Mouse (Mus musculus) megakaryocyte, embryonic 14.5 days (primary cell): ENCODE measurements around the gene Kank1. TPM values are rescaled to one million over a fixed set of nuclear protein-coding genes. Genes with fewer than 3 reads are reported as not detected.

Experiments
- H3K27me3 ChIP-seq: replicated peaks from 2 replicates; pipeline ENCODE3; 2012; ENCODE audit warnings: inconsistent platforms
- H3K36me3 ChIP-seq: replicated peaks from 2 replicates; pipeline ENCODE3; 2012; ENCODE audit warnings: low read length, inconsistent platforms, mixed read lengths
- H3K4me1 ChIP-seq: 2 replicates; pipeline ENCODE4 v1.6.1; 2012; ENCODE audit warnings: inconsistent platforms
- H3K4me3 ChIP-seq: replicated peaks from 2 replicates; pipeline ENCODE3; 2012; ENCODE audit warnings: moderate library complexity, mild to moderate bottlenecking, inconsistent platforms
- H3K9me3 ChIP-seq: 2 replicates; pipeline ENCODE4 v1.6.1; 2012; ENCODE audit warnings: inconsistent platforms
- FLI1 ChIP-seq: IDR thresholded peaks from 2 replicates; pipeline ENCODE4 v1.6.1; 2012; ENCODE audit warnings: low read length, inconsistent platforms, mixed read lengths
- GATA1 ChIP-seq: IDR thresholded peaks from 3 replicates; pipeline ENCODE4 v1.6.1; 2012; ENCODE audit warnings: mixed read lengths, low read length, inconsistent platforms, borderline replicate concordance
- polyA plus RNA-seq: library from polyadenylated mRNA; stranded (reverse); fragments of >175 nt; gene quantifications from 2 replicates; pipeline ENCODE4 v1.2.3, GENCODE M21; 2012; ENCODE audit warnings: low replicate concordance; ENCODE audit not compliant: insufficient read depth

Gene Kank1
- polyA plus RNA-seq, 1 experiment: 0.12 TPM

DNA sequence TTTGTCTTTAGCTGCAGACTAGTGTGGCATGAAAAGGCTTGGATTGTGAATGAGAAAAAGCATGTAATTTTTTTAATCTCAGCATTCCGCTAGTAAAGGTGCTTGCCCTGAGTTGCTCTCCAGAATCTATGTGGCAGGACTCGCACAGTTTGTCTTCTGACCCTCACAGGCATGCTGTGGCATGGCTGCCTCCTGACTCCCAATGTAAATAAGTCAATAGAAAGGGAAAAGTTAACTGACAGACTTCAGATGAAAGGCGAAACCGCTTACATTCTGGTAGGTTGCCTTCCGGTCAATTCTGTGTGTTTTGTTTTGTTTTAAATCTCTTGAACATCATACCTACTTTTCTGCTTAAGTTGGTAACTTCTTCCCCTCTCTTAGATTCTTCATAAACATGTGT, 64.4 kb downstream of the Kank1 start:
- Histone ChIP-seq H3K4me1 (no peaks in the 10 kb centered on the region), H3K4me3 (no peak overlapping the region), H3K27me3 (peaks cover 2% of the 10 kb centered on the region), H3K9me3 (no peaks in the 10 kb centered on the region), H3K36me3 (no peaks in the 10 kb centered on the region)
- TF ChIP-seq GATA1 (no peak), FLI1 (no peak)

DNA sequence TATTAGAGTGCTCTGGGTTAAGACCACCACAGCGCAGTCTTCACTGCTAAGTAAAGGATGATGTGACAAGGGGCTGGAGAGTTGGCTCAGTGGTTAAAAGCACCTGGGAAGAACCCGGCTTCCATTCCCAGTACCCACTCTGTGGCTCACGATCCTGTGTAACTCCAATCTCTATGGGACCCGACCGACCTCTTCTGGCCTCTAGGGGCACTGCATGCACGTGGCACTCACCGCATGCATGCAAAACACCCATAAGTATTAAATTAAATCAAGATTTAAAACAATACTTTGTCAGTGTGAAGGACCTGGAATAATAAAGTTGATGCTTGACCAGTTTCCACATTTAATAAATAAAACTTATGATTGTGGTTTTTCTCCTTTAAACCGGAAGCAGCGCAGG, 69.5 kb downstream of the Kank1 start:
- Histone ChIP-seq H3K27me3 (peaks cover 8% of the 10 kb centered on the region), H3K9me3 (no peaks in the 10 kb centered on the region), H3K4me1 (no peaks in the 10 kb centered on the region), H3K4me3 (no peak overlapping the region), H3K36me3 (no peaks in the 10 kb centered on the region)
- TF ChIP-seq GATA1: no peak
- no peak for TF ChIP-seq FLI1

DNA sequence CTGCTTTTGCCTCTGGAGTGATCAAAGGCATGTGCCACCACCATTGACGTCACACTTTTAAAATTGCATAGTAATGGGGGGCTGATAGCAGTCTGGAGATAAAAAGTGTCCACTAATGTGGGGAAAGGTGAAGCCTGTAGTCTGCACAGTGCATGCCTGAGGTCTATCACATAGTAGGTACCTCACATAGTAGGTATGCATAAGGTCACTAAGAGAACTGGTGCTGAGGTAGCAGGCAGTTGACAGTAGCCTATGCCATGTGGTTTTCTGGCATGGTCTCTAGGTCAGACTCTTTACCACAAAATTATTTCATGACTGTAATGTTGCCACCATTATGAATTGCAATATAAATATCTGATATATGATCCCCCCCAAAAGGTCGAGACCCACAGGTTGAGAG, 71.4 kb downstream of the Kank1 start:
- H3K36me3 ChIP-seq: no peaks in the 10 kb centered on the region
- peaks cover 12% of the 10 kb centered on the region for H3K27me3 ChIP-seq
- H3K9me3 ChIP-seq: no peaks in the 10 kb centered on the region
- no peak overlapping the region for H3K4me3 ChIP-seq
- TF ChIP-seq FLI1 (no peak), GATA1 (no peak)
- no peaks in the 10 kb centered on the region for H3K4me1 ChIP-seq

DNA sequence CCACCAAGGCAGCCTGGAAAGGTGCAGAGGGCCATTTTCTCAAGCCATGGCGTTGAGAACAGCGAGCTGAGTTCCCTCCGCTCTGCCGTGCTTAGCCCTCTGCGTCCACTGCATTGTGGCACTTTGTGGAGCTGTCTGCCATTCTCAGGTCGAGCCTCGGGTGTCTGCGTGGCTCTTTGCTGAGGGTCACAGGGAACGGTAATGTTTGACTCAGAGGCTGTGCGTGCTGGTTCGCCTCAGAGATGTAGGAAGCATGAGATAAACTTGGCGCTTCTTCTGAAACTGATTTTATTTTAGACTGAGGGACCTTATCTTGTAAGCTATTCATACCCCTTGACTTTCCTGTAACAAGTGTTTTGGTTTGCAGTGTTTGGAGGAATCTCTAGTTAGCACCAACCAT, 72.0 kb downstream of the Kank1 start:
- H3K36me3 ChIP-seq: no peaks in the 10 kb centered on the region
- no peaks in the 10 kb centered on the region for H3K9me3 ChIP-seq
- TF ChIP-seq GATA1 (no peak), FLI1 (no peak)
- no peaks in the 10 kb centered on the region for H3K4me1 ChIP-seq
- peaks cover 14% of the 10 kb centered on the region for H3K27me3 ChIP-seq
- H3K4me3 ChIP-seq: no peak overlapping the region

DNA sequence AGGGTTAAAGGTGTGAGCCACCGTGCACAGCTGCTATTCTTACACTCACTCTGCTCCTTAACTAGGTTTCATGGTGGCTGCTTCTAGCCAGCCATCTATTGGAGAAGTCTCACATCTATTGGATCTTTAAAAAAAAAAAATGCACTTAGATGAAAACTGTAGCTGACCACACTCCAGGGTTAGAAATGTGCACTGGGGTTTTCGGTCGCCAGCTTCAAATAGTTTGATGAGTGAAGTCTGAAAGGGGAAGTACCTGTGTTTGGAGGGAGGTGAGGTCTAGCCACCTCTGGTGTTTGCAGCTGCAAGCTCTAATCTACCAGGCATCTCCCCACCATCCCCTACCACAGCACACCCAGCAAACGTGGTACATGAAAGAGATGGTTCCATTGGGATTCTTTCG, 74.2 kb downstream of the Kank1 start:
- no peak overlapping the region for H3K4me3 ChIP-seq
- H3K27me3 ChIP-seq: peaks cover 18% of the 10 kb centered on the region
- H3K4me1 ChIP-seq: no peaks in the 10 kb centered on the region
- no peaks in the 10 kb centered on the region for H3K36me3 ChIP-seq
- H3K9me3 ChIP-seq: no peaks in the 10 kb centered on the region
- no peak for TF ChIP-seq FLI1
- no peak for TF ChIP-seq GATA1

DNA sequence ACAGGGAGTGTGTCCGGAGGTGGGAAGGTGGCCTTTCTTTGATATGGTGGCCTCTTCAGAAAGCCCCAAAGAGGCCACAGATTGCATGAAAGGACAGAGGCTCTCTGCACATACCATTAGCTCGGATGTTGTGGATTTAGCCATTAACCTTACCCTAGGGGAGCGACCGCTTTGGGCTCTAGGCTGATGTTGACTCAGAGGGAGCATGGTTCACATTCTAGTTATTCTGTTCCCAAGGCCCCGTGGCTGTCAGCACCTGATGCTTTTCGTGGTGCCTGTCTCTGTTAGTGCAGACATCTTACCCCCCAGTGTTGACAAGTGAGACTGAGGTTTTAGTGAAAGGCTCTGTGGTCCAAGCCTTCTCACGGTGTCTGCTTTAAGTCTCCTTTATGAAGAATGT, 74.9 kb downstream of the Kank1 start:
- Histone ChIP-seq H3K9me3 (no peaks in the 10 kb centered on the region), H3K4me3 (no peak overlapping the region), H3K27me3 (peaks cover 19% of the 10 kb centered on the region), H3K4me1 (no peaks in the 10 kb centered on the region), H3K36me3 (no peaks in the 10 kb centered on the region)
- TF ChIP-seq GATA1 (no peak), FLI1 (no peak)

DNA sequence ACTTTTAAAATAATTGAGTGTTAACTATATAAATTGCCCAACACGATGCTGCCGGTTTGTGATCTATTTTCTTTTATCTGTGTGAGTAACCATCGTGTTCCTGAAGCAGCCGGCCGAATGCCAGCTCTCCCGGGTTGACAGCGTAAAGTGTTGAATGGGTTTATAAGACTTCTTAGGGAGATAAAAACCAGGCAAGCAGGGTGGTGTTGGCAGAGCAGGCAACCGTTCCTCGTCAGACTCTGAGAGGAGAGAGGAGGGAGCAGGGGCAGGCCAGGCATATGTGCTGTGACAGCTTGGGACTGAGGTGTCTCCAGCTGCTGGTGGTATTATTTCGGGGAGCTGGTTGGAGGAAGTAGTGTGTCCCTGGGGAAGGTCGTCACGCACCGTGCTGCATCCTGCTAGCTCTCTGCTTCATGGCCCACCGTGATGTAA, 78.7 kb downstream of the Kank1 start:
- Histone ChIP-seq H3K4me1 (no peaks in the 10 kb centered on the region), H3K36me3 (no peaks in the 10 kb centered on the region), H3K9me3 (no peaks in the 10 kb centered on the region), H3K4me3 (no peak overlapping the region), H3K27me3 (peaks cover 19% of the 10 kb centered on the region)
- TF ChIP-seq FLI1 (no peak), GATA1 (no peak)

DNA sequence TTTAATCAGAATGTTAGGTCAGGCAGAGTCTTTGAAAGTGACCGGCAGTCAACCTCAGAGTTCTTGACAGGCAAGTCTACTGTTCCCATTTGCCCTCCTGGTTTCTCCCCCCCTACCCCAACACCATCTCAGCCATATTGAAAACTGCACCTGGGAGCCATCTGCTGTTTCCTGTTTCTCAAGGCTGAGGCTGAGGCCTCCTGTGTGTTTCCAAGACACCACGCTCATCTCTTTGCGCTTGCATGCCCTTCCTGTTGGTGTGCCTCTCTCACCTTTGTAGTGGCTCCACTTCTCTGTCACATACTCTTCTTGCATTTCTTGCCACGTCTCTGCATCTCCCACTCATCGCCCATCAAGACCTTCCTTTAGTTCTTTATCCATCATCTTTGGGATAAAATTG, 79.2 kb downstream of the Kank1 start:
- H3K27me3 ChIP-seq: peaks cover 19% of the 10 kb centered on the region
- TF ChIP-seq FLI1 (no peak), GATA1 (no peak)
- no peaks in the 10 kb centered on the region for H3K4me1 ChIP-seq
- H3K36me3 ChIP-seq: no peaks in the 10 kb centered on the region
- no peaks in the 10 kb centered on the region for H3K9me3 ChIP-seq
- H3K4me3 ChIP-seq: no peak overlapping the region

DNA sequence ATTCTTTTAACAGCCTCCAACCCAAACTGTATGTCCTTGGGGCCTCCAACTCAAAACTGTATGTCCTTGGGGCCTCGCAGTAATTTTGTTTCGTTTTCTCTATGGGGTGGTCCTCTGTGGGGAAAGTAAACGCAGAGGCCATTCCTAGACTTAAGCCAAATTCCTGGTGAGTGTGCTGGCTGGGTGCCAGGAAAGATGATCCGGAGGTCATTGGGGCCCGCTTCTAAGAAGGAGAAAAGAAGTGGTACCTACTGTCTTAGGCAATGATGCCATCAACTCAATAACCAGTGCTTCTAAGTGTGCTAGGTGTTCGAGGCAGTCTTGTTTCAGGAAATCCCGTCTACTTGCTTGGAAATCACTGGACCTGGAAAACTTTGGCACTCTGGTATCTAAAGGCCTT, 87.5 kb downstream of the Kank1 start:
- no peak for TF ChIP-seq GATA1
- no peak for TF ChIP-seq FLI1
- peaks cover 5% of the 10 kb centered on the region for H3K4me1 ChIP-seq
- H3K4me3 ChIP-seq: no peak overlapping the region
- H3K9me3 ChIP-seq: no peaks in the 10 kb centered on the region
- H3K27me3 ChIP-seq: peaks cover 22% of the 10 kb centered on the region
- no peaks in the 10 kb centered on the region for H3K36me3 ChIP-seq

DNA sequence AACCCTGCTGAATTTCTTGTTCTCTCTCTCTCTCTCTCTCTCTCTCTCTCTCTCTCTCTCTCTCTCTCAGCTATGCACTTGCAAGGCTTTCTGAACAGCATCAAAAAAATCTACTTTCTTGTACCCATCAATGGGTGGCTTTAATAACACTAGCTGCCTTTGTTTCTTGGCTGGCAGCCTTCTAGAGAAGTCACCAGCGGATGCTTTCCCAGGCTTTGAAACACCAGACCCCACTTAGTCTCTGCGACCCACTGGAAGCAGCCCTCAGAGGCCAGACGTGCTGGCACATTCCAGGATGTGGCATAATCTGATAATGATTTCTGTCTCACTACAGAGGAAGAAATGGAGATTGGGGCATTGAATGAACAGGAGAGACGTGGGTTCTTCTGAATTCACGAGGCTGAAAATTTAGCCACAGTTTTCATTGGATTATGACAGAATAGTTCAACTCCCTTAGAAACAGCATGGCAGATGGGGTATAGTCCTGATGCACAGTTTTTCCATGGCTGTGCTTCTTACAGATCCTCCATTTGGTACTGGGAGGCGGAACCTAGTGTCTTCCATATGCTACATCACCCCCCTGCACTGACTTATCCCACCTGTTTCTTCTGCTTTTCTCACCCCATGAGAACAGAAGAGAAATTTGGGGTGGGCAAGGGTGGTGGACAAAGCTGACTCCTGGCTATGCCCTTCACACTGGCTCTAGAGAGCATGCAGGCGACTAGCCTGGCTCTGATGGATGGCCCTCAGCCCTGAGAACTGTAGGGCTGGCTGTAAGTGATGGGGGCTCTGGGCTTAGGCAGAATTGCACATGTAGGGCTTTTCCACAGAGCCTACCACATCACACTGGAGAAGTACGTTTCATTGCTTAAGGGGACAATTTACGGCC, 88.6 kb downstream of the Kank1 start:
- peaks cover 22% of the 10 kb centered on the region for H3K27me3 ChIP-seq
- no peak overlapping the region for H3K4me3 ChIP-seq
- TF ChIP-seq FLI1 (no peak), GATA1 (no peak)
- no peaks in the 10 kb centered on the region for H3K9me3 ChIP-seq
- no peaks in the 10 kb centered on the region for H3K36me3 ChIP-seq
- peaks cover 5% of the 10 kb centered on the region for H3K4me1 ChIP-seq

DNA sequence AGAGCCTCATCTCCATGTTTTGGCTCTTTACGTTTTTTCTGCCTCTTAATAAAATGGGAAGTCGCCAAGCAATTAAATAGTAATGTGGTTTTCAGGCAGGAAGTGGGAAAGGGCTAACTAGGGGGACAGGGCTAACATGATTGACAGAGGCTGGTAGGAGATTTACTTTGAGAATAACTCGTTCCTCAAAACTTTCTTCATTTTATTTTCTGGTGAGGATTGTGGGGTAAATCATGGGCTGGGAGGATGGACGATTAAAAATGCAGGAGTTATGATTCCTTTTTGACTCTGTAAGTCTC, 89.2 kb downstream of the Kank1 start:
- TF ChIP-seq GATA1 (no peak), FLI1 (no peak)
- Histone ChIP-seq H3K36me3 (no peaks in the 10 kb centered on the region), H3K4me1 (peaks cover 5% of the 10 kb centered on the region), H3K27me3 (peaks cover 22% of the 10 kb centered on the region), H3K4me3 (no peak overlapping the region), H3K9me3 (peaks cover 1% of the 10 kb centered on the region; the same call in 1 of the 2 replicates)
